Mouse (Mus musculus): ENCODE results near the gene Opcml. TPM values are rescaled to one million over a fixed set of nuclear protein-coding genes. Genes with fewer than 3 reads are reported as not detected.

Opcml gene
- polyA plus RNA-seq, 1 experiment = 0.08 TPM

- H3K27ac ChIP-seq (ENCODE audit: insufficient read depth, low read depth, low read length) = no peak overlapping the region
- 64% methylated on average over 10 of the region's 10 CpGs for WGBS
- H3K4me3 ChIP-seq (ENCODE audit: insufficient read depth, low read depth, low read length) = no peak overlapping the region
- TF ChIP-seq CTCF (conservative IDR thresholded peaks at IDR 0.05; ENCODE audit: insufficient read depth, insufficient read length, low read depth, low read length) = no peak
- no peaks in the 10 kb centered on the region for H3K36me3 ChIP-seq (ENCODE audit: control insufficient read depth, insufficient read depth, low read length)
- DNase-seq = no peak
- H3K4me1 ChIP-seq (ENCODE audit: control insufficient read depth, insufficient read depth, low read length) = no peaks in the 10 kb centered on the region
- H3K27me3 ChIP-seq (replicated peaks; ENCODE audit: control insufficient read depth, insufficient read depth, low read length) = no peaks in the 10 kb centered on the region
Measured at GRCm38 (mm10) chr9:28731811-28732602, 941.4 kb downstream of the Opcml start.

DNA sequence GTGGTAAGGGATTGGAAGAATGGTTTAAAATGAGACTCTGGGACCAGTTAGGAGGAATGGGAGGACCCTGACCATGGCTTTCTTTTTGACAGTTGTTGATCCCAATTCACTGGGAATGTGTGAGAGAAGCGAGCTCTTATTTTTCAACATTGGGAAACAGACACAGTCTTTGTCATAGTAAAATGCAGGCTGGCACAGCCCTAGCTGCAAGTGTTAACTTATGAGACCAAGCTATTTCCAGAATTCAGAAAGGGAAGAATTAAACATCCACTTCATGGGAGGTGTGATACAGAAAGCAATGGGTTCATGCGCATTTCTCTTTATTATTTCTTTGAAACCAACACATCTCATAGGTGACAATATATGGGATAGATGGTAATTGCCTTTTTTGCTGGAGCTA, 947.4 kb downstream of the Opcml start:
- WGBS = 94% methylated on average over 2 of the region's 2 CpGs
- Histone ChIP-seq H3K4me3 (ENCODE audit: insufficient read depth, low read depth, low read length) (no peak overlapping the region), H3K27ac (ENCODE audit: insufficient read depth, low read depth, low read length) (no peak overlapping the region), H3K36me3 (ENCODE audit: control insufficient read depth, insufficient read depth, low read length) (no peaks in the 10 kb centered on the region), H3K27me3 (replicated peaks; ENCODE audit: control insufficient read depth, insufficient read depth, low read length) (no peaks in the 10 kb centered on the region), H3K4me1 (ENCODE audit: control insufficient read depth, insufficient read depth, low read length) (no peaks in the 10 kb centered on the region)
- TF ChIP-seq CTCF (conservative IDR thresholded peaks at IDR 0.05; ENCODE audit: insufficient read depth, insufficient read length, low read depth, low read length) (no peak), POLR2A (IDR thresholded peaks at IDR 0.05; ENCODE audit: low read depth, low read length) (no peak)
- DNase-seq = no peak

GRCm38 (mm10) chr9:28738451-28738860, 947.9 kb downstream of the Opcml start:
- no peaks in the 10 kb centered on the region for H3K27me3 ChIP-seq (replicated peaks; ENCODE audit: control insufficient read depth, insufficient read depth, low read length)
- no peaks in the 10 kb centered on the region for H3K36me3 ChIP-seq (ENCODE audit: control insufficient read depth, insufficient read depth, low read length)
- no peak for DNase-seq
- H3K4me1 ChIP-seq (ENCODE audit: control insufficient read depth, insufficient read depth, low read length) = no peaks in the 10 kb centered on the region
- no peak for TF ChIP-seq POLR2A (IDR thresholded peaks at IDR 0.05; ENCODE audit: low read depth, low read length)
- no peak for TF ChIP-seq CTCF (conservative IDR thresholded peaks at IDR 0.05; ENCODE audit: insufficient read depth, insufficient read length, low read depth, low read length)
- H3K27ac ChIP-seq (ENCODE audit: insufficient read depth, low read depth, low read length) = no peak overlapping the region
- whole genome bisulfite sequencing = 91% methylated on average over 1 of the region's 1 CpGs
- H3K4me3 ChIP-seq (ENCODE audit: insufficient read depth, low read depth, low read length) = no peak overlapping the region

DNA sequence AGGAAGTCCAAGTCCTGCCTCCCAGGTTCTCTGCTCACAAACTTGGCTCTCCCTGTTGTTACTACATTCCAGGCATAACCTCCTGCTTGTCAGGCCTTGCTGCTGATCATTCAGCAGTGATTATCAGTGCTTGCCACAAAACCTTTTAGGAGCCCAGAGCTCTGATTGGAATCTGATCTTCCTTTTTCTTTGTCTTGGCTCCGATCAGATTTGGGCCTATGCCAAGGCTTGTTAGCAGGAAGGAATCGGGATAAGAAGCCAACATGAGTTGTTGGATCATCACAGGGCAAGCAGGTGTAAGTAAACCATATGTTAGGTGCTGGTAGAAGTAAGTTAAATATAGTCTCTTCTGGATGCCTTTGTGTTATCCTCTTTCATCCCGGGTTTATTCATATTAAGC, 954.2 kb downstream of the Opcml start:
- WGBS = 57% methylated on average over 3 of the region's 3 CpGs
- Histone ChIP-seq H3K27ac (ENCODE audit: insufficient read depth, low read depth, low read length) (no peak overlapping the region), H3K4me3 (ENCODE audit: insufficient read depth, low read depth, low read length) (no peak overlapping the region), H3K4me1 (ENCODE audit: control insufficient read depth, insufficient read depth, low read length) (no peaks in the 10 kb centered on the region), H3K27me3 (replicated peaks; ENCODE audit: control insufficient read depth, insufficient read depth, low read length) (no peaks in the 10 kb centered on the region), H3K36me3 (ENCODE audit: control insufficient read depth, insufficient read depth, low read length) (no peaks in the 10 kb centered on the region)
- DNase-seq = no peak
- TF ChIP-seq POLR2A (IDR thresholded peaks at IDR 0.05; ENCODE audit: low read depth, low read length) (no peak), CTCF (conservative IDR thresholded peaks at IDR 0.05; ENCODE audit: insufficient read depth, insufficient read length, low read depth, low read length) (no peak)

DNA sequence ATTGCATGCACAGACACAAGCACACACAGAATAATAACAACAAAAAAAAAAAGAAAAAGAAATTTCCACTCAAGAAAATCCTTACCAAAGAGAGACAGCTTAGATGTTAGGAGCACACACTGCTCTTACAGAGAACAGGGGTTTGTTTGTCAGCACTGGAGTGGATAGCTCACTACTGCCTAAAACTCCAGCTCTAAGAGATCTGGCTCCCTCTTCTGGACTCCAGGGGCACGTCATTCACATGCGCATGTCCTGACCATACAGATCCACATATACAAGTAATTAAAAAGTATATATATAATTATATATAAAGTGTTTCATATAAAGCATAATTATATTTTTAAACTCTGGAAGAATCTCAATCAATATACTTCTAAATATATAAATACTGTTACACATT, 958.3 kb downstream of the Opcml start:
- Histone ChIP-seq H3K36me3 (ENCODE audit: control insufficient read depth, insufficient read depth, low read length) (no peaks in the 10 kb centered on the region), H3K27ac (ENCODE audit: insufficient read depth, low read depth, low read length) (no peak overlapping the region), H3K27me3 (replicated peaks; ENCODE audit: control insufficient read depth, insufficient read depth, low read length) (no peaks in the 10 kb centered on the region; the same call in 1 of the 2 replicates), H3K4me1 (ENCODE audit: control insufficient read depth, insufficient read depth, low read length) (no peaks in the 10 kb centered on the region), H3K4me3 (ENCODE audit: insufficient read depth, low read depth, low read length) (no peak overlapping the region)
- 82% methylated on average over 2 of the region's 2 CpGs for WGBS
- TF ChIP-seq CTCF (conservative IDR thresholded peaks at IDR 0.05; ENCODE audit: insufficient read depth, insufficient read length, low read depth, low read length) (peak; percentile 51), POLR2A (IDR thresholded peaks at IDR 0.05; ENCODE audit: low read depth, low read length) (no peak)
- peak; percentile 16 for DNase-seq

DNA sequence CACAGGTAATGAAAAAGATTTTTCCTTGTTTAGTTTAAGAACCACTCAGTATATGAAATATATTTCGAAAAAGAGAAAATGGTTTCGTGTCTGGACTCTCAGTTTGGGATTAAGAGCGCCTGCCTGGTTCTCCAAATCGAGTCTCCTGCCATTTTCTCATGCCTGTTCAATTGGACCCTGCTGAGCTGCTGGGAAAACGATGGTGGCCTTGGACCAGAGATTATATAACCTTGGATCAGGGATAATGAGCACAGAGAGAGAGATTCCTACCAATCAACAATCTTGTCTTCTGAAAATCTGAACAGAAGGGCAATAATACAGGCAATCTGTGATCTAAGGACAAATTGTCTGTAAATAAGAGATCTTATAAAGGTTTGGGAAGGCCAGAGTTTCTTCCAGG, 962.3 kb downstream of the Opcml start:
- no peak overlapping the region for H3K4me3 ChIP-seq (ENCODE audit: insufficient read depth, low read depth, low read length)
- 78% methylated on average over 5 of the region's 5 CpGs for WGBS
- H3K36me3 ChIP-seq (ENCODE audit: control insufficient read depth, insufficient read depth, low read length) = no peaks in the 10 kb centered on the region
- no peaks in the 10 kb centered on the region; the same call in 1 of the 2 replicates for H3K27me3 ChIP-seq (replicated peaks; ENCODE audit: control insufficient read depth, insufficient read depth, low read length)
- H3K27ac ChIP-seq (ENCODE audit: insufficient read depth, low read depth, low read length) = no peak overlapping the region
- no peak for TF ChIP-seq POLR2A (IDR thresholded peaks at IDR 0.05; ENCODE audit: low read depth, low read length)
- TF ChIP-seq CTCF (conservative IDR thresholded peaks at IDR 0.05; ENCODE audit: insufficient read depth, insufficient read length, low read depth, low read length) = no peak
- H3K4me1 ChIP-seq (ENCODE audit: control insufficient read depth, insufficient read depth, low read length) = no peaks in the 10 kb centered on the region
- no peak for DNase-seq

DNA sequence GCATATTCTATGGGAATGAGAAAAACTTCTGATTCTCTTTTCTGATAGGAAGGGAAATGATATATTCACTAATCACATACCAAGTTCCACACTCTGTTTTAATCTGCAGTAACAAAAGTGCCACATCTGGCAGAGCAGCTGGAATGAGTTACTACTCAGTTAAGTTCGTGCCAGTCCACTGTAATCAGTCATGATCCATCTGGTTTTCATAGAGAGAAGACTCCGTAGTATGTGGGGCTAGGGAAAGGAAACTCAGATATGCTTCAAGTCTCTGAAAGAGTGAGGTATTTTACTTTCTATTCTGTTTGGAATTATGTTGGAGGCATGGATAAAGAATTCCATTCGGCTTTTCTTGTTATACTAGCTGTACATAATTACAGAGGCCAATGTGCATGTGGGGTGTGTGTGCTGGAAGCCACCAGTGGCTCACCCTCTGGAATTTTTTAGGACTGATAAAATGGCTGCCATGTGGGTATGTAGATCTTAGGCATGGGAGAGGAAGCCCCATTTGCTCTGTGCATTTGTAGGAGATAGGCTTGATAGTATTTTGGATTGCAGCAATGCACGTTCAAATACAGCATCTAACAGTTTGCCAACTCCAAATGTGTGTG, 966.4 kb downstream of the Opcml start:
- H3K36me3 ChIP-seq (ENCODE audit: control insufficient read depth, insufficient read depth, low read length) = no peaks in the 10 kb centered on the region
- TF ChIP-seq POLR2A (IDR thresholded peaks at IDR 0.05; ENCODE audit: low read depth, low read length) = no peak
- TF ChIP-seq CTCF (conservative IDR thresholded peaks at IDR 0.05; ENCODE audit: insufficient read depth, insufficient read length, low read depth, low read length) = no peak
- no peak overlapping the region for H3K4me3 ChIP-seq (ENCODE audit: insufficient read depth, low read depth, low read length)
- DNase-seq = no peak
- 69% methylated on average over 4 of the region's 4 CpGs for WGBS
- no peak overlapping the region for H3K27ac ChIP-seq (ENCODE audit: insufficient read depth, low read depth, low read length)
- H3K27me3 ChIP-seq (replicated peaks; ENCODE audit: control insufficient read depth, insufficient read depth, low read length) = no peaks in the 10 kb centered on the region; the same call in 1 of the 2 replicates
- no peaks in the 10 kb centered on the region for H3K4me1 ChIP-seq (ENCODE audit: control insufficient read depth, insufficient read depth, low read length)
